Mouse (Mus musculus): ENCODE data around the gene Ube2l6. TPM values are rescaled to one million over a fixed set of nuclear protein-coding genes. Genes with fewer than 3 reads are reported as not detected.
"Not testable (repeated sequence)": the region's sequence is repeated elsewhere in the genome, so short reads cannot be mapped to it uniquely, and the experiment has no call there.

Ube2l6 gene
- total and polyA plus RNA-seq, 3 experiments = 2.0 to 8.5 (median 4.1) TPM

DNA sequence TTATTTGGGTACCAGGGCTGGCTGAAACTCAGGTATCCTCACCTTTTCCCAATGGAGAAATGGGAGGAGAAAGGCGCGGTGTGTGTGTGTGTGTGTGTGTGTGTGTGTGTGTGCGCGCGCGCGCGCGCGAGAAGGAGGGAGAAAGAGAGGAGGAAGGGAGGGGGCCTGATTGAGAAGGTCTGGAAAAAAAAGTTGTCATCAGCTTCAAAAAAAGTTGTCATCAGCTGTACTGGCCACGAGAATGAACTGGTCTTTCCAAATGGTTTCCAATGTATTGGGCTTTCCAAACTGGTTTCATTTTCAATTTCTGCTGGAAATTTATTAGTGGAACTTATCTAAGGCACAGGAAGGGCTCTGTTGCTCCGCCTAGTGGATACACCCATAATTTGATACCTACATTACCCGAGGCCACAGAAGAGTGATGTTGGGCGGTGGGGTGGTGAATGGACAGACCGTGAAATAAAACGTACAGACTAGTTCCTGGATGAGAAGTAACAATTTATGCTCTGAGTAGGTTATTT, 473 bp downstream of the Ube2l6 start:
- DNase-seq (ENCODE audit: extremely low read depth) = peak; percentile 71
- Histone ChIP-seq H3K4me3 (replicated peaks in 1 of 3; ENCODE audit: low read depth in 2 of 3, low read length in 2 of 3, poor library complexity in 1 of 3) (peak overlapping the region; percentile 67 to 84 (median 73)), H3K4me2 (ENCODE audit: insufficient read depth, low read depth, poor library complexity, severe bottlenecking) (peak overlapping the region; percentile 92), H3K27me3 (replicated peaks) (no peaks in the 10 kb centered on the region), H3K36me3 (replicated peaks in 1 of 2; ENCODE audit: control insufficient read depth in 1 of 2, insufficient read depth in 1 of 2, low read length in 1 of 2) (no peaks in the 10 kb centered on the region), H3K9ac (ENCODE audit: insufficient read depth, low read depth) (peak overlapping the region; percentile 70), H3K4me1 (ENCODE audit: control insufficient read depth in 1 of 2, insufficient read depth in 2 of 2) (peaks cover 0 to 18% of the 10 kb centered on the region in 2 experiments; a peak in 2 of 4 replicates), H3K79me2 (replicated peaks; ENCODE audit: control insufficient read depth, extremely low read depth, insufficient read depth, poor library complexity, severe bottlenecking) (no peaks in the 10 kb centered on the region), H3K9me3 (replicated peaks; ENCODE audit: low read length) (peaks cover 12% of the 10 kb centered on the region), H3K27ac (ENCODE audit: insufficient read depth, low read depth) (no peak overlapping the region)
- peak; percentile 73 for TF ChIP-seq MAZ (IDR thresholded peaks at IDR 0.05; ENCODE audit: low read depth, low read length)
- TF ChIP-seq JUND (conservative IDR thresholded peaks at IDR 0.05; ENCODE audit: low read depth, low read length) = no peak
- TF ChIP-seq IRF4 (IDR thresholded peaks at IDR 0.05; ENCODE audit: low read depth, low read length) = peak; percentile 52
- peak; percentile 60 for TF ChIP-seq SMC3 (IDR thresholded peaks at IDR 0.05; ENCODE audit: low read depth, low read length)
- no peak for TF ChIP-seq BHLHE40 (IDR thresholded peaks at IDR 0.05; ENCODE audit: low read depth, low read length)
- 0 out of 2 replicates have a peak, but pooled peaks have one; percentile 12 for TF ChIP-seq HCFC1 (IDR thresholded peaks at IDR 0.05; ENCODE audit: low read depth, low read length)
- no peak for TF ChIP-seq TBP (conservative IDR thresholded peaks at IDR 0.05; ENCODE audit: low read depth, low read length)
- peak; percentile 66 to 76 for TF ChIP-seq CTCF (conservative IDR thresholded peaks at IDR 0.05 in 1 of 2, IDR thresholded peaks at IDR 0.05 in 1 of 2; ENCODE audit: low read depth in 2 of 2, low read length in 2 of 2)
- no peak for TF ChIP-seq ZMIZ1 (IDR thresholded peaks at IDR 0.05; ENCODE audit: low read depth, low read length)
- peak; percentile 63 for TF ChIP-seq NRF1 (IDR thresholded peaks at IDR 0.05; ENCODE audit: low read depth, low read length)
- peak; percentile 47; the same call in 1 of the 2 replicates for TF ChIP-seq ZNF384 (IDR thresholded peaks at IDR 0.05; ENCODE audit: low read depth, low read length)
- TF ChIP-seq ETS1 (conservative IDR thresholded peaks at IDR 0.05; ENCODE audit: low read depth, low read length) = peak; percentile 29; the same call in 1 of the 2 replicates
- peak; percentile 11; the same call in 1 of the 2 replicates for TF ChIP-seq MEF2A (IDR thresholded peaks at IDR 0.05; ENCODE audit: borderline replicate concordance, low read depth, low read length)
- TF ChIP-seq SIN3A (IDR thresholded peaks at IDR 0.05; ENCODE audit: low read length) = 0 out of 2 replicates have a peak, but pooled peaks have one; percentile 39
- peak; percentile 20 for TF ChIP-seq RAD21 (IDR thresholded peaks at IDR 0.05; ENCODE audit: low read depth, low read length)
- dilution Hi-C loops (cut with MboI; ENCODE audit: extremely low pct_ligation_motif_present, extremely low pct_unique_long_range_greater_than_20kb, low sequenced_read_pairs) (no loop called here), in situ Hi-C loops (cut with MboI; ENCODE audit: low pct_ligation_motif_present, low pct_unique_long_range_greater_than_20kb, low sequenced_read_pairs) (no loop called here)

DNA sequence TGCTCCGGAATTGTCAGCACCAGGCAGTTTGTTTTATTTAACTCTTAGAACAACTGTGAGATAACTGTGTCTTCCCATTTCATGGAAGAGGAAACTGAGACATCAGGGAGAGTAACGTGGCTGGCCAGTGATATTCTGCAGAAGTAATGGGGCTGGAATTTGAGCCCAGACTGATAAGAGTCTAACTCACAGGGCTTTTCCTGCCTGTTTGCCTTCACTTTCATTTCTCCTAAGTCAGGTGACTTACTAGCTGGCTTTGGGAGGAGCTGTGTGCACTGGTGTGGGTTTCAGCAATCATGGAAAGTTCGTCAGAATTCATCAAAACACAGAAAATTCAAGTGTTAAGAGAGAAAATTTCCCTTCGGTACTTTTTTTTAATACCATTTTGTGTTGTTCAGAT, 1.7 kb downstream of the Ube2l6 start:
- H3K4me1 ChIP-seq (ENCODE audit: control insufficient read depth in 1 of 2, insufficient read depth in 2 of 2) = peaks cover 0 to 18% of the 10 kb centered on the region in 2 experiments; a peak in 2 of 4 replicates
- DNase-seq (ENCODE audit: extremely low read depth) = no peak

DNA sequence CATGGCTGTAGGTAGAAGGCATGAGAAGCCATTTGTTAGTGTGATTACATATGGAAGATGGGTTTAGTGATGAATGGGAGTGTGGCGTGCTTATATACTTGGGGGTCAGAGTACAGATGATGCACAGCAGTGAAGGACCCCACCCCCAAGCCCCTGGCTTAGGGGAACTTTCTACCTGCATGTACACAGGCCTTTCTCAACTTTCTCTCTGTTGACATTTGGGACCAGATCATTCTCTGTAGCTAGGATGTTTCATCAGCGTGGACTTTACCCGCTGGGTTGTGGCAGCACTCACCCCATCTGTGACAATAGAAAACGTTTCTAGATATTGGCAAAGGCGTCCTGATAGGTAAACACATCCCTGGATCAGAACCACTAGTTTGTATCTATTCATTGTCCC, 2.6 kb downstream of the Ube2l6 start:
- in situ Hi-C loops (cut with MboI; ENCODE audit: low pct_ligation_motif_present, low pct_unique_long_range_greater_than_20kb, low sequenced_read_pairs); H3K27me3 ChIP-seq (replicated peaks); H3K4me2 ChIP-seq (ENCODE audit: insufficient read depth, low read depth, poor library complexity, severe bottlenecking); H3K27ac ChIP-seq (ENCODE audit: insufficient read depth, low read depth); H3K9ac ChIP-seq (ENCODE audit: insufficient read depth, low read depth); dilution Hi-C loops (cut with MboI; ENCODE audit: extremely low pct_ligation_motif_present, extremely low pct_unique_long_range_greater_than_20kb, low sequenced_read_pairs); H3K36me3 ChIP-seq (replicated peaks in 1 of 2; ENCODE audit: control insufficient read depth in 1 of 2, insufficient read depth in 1 of 2, low read length in 1 of 2); H3K9me3 ChIP-seq (replicated peaks; ENCODE audit: low read length); H3K4me3 ChIP-seq (replicated peaks in 1 of 3; ENCODE audit: low read depth in 2 of 3, low read length in 2 of 3, poor library complexity in 1 of 3); DNase-seq (ENCODE audit: extremely low read depth); H3K79me2 ChIP-seq (replicated peaks; ENCODE audit: control insufficient read depth, extremely low read depth, insufficient read depth, poor library complexity, severe bottlenecking): not testable (repeated sequence)
- peaks cover 0 to 18% of the 10 kb centered on the region in 2 experiments; a peak in 2 of 4 replicates for H3K4me1 ChIP-seq (ENCODE audit: control insufficient read depth in 1 of 2, insufficient read depth in 2 of 2)

More for the DNA sequence above, 1.7 kb downstream of the Ube2l6 start:
- H3K79me2 ChIP-seq (replicated peaks; ENCODE audit: control insufficient read depth, extremely low read depth, insufficient read depth, poor library complexity, severe bottlenecking) = no peaks in the 10 kb centered on the region
- peaks cover 0 to 3% of the 10 kb centered on the region in 2 experiments for H3K36me3 ChIP-seq (replicated peaks in 1 of 2; ENCODE audit: control insufficient read depth in 1 of 2, insufficient read depth in 1 of 2, low read length in 1 of 2)
- H3K9me3 ChIP-seq (replicated peaks; ENCODE audit: low read length) = peaks cover 4% of the 10 kb centered on the region
- in situ Hi-C loops (cut with MboI; ENCODE audit: low pct_ligation_motif_present, low pct_unique_long_range_greater_than_20kb, low sequenced_read_pairs) (no loop called here), dilution Hi-C loops (cut with MboI; ENCODE audit: extremely low pct_ligation_motif_present, extremely low pct_unique_long_range_greater_than_20kb, low sequenced_read_pairs) (no loop called here)
- H3K27ac ChIP-seq (ENCODE audit: insufficient read depth, low read depth) = no peak overlapping the region
- no peaks in the 10 kb centered on the region for H3K27me3 ChIP-seq (replicated peaks)
- TF ChIP-seq NRF1 (IDR thresholded peaks at IDR 0.05; ENCODE audit: low read depth, low read length) (no peak), BHLHE40 (IDR thresholded peaks at IDR 0.05; ENCODE audit: low read depth, low read length) (0 out of 2 replicates have a peak, but pooled peaks have one; percentile 9)
- H3K9ac ChIP-seq (ENCODE audit: insufficient read depth, low read depth) = no peak overlapping the region
- H3K4me2 ChIP-seq (ENCODE audit: insufficient read depth, low read depth, poor library complexity, severe bottlenecking) = no peak overlapping the region
- no peak overlapping the region for H3K4me3 ChIP-seq (replicated peaks in 1 of 3; ENCODE audit: low read depth in 2 of 3, low read length in 2 of 3, poor library complexity in 1 of 3)

Data from CH12.LX (cell line).